Mouse (Mus musculus): ENCODE measurements around the gene Derl3. TPM values are rescaled to one million over a fixed set of nuclear protein-coding genes. Genes with fewer than 3 reads are reported as not detected.
"Not testable (repeated sequence)": the region's sequence is repeated elsewhere in the genome, so short reads cannot be mapped to it uniquely, and the experiment has no call there.

Derl3 gene
- polyA plus RNA-seq (2015; fragmentation: Nextera tagmentation; extraction: Ambion mirVana): 1.8 and 2.5 TPM in 2 replicates

GRCm38 (mm10) chr10:75893089-75893750 is at the start of gene Derl3:
Gene Derl3, plus strand, starts transcription at chr10:75893413.
- H3K9me3 ChIP-seq: no peaks in the 10 kb centered on the region
- H3K27ac ChIP-seq: peak within 1 kb of the TSS; percentile 21
- H3K4me2 ChIP-seq: peak within 1 kb of the TSS; percentile 92
- peak; percentile 97 for ATAC-seq (ENCODE audit: borderline replicate concordance, extremely low read depth, low FRiP score, low TSS enrichment)
- WGBS: 2% methylated on average over 51 of the region's 51 CpGs
- peaks cover 16% of the 10 kb centered on the region for H3K4me1 ChIP-seq
- H3K36me3 ChIP-seq: peaks cover 30% of the 10 kb centered on the region
- no peaks in the 10 kb centered on the region for H3K27me3 ChIP-seq
- H3K9ac ChIP-seq: peak within 1 kb of the TSS; percentile 44
- H3K4me3 ChIP-seq: peak within 1 kb of the TSS; percentile 44

GRCm38 (mm10) chr10:75843898-75844297 is 49.3 kb upstream of the Derl3 start:
- ATAC-seq (ENCODE audit: borderline replicate concordance, extremely low read depth, low FRiP score, low TSS enrichment); H3K36me3 ChIP-seq; H3K4me3 ChIP-seq; H3K9me3 ChIP-seq; H3K4me2 ChIP-seq; H3K27me3 ChIP-seq; H3K9ac ChIP-seq; H3K27ac ChIP-seq; H3K4me1 ChIP-seq: not testable (repeated sequence)
- 68% methylated on average over 6 of the region's 6 CpGs for WGBS

- H3K4me3 ChIP-seq: no peak overlapping the region
- no peak for ATAC-seq (ENCODE audit: borderline replicate concordance, extremely low read depth, low FRiP score, low TSS enrichment)
- H3K4me1 ChIP-seq: no peaks in the 10 kb centered on the region
- H3K9me3 ChIP-seq: no peaks in the 10 kb centered on the region
- no peaks in the 10 kb centered on the region for H3K27me3 ChIP-seq
- no peak overlapping the region for H3K4me2 ChIP-seq
- no peak overlapping the region for H3K27ac ChIP-seq
- no peak overlapping the region for H3K9ac ChIP-seq
- 69% methylated on average over 1 of the region's 1 CpGs for WGBS
- H3K36me3 ChIP-seq: no peaks in the 10 kb centered on the region
Measured at GRCm38 (mm10) chr10:75844800-75845199, 48.4 kb upstream of the Derl3 start.

GRCm38 (mm10) chr10:75845306-75845930 is 47.8 kb upstream of the Derl3 start:
- Histone ChIP-seq H3K36me3 (no peaks in the 10 kb centered on the region), H3K9me3 (no peaks in the 10 kb centered on the region), H3K27ac (no peak overlapping the region), H3K9ac (no peak overlapping the region), H3K4me3 (no peak overlapping the region), H3K4me2 (no peak overlapping the region), H3K4me1 (no peaks in the 10 kb centered on the region), H3K27me3 (no peaks in the 10 kb centered on the region)
- WGBS: 59% methylated on average over 6 of the region's 6 CpGs
- peak; percentile 67; the same call in 1 of the 2 replicates for ATAC-seq (ENCODE audit: borderline replicate concordance, extremely low read depth, low FRiP score, low TSS enrichment)

- H3K4me2 ChIP-seq: no peak overlapping the region
- 31% methylated on average over 3 of the region's 3 CpGs for WGBS
- H3K9ac ChIP-seq: no peak overlapping the region
- no peak overlapping the region for H3K4me3 ChIP-seq
- no peak for ATAC-seq (ENCODE audit: borderline replicate concordance, extremely low read depth, low FRiP score, low TSS enrichment)
- no peaks in the 10 kb centered on the region for H3K36me3 ChIP-seq
- no peaks in the 10 kb centered on the region for H3K4me1 ChIP-seq
- H3K9me3 ChIP-seq: no peaks in the 10 kb centered on the region
- H3K27me3 ChIP-seq: no peaks in the 10 kb centered on the region
- no peak overlapping the region for H3K27ac ChIP-seq
Measured at GRCm38 (mm10) chr10:75848382-75848781, 44.8 kb upstream of the Derl3 start.

- H3K9me3 ChIP-seq: no peaks in the 10 kb centered on the region
- no peaks in the 10 kb centered on the region for H3K4me1 ChIP-seq
- no peaks in the 10 kb centered on the region for H3K27me3 ChIP-seq
- WGBS: 11% methylated on average over 6 of the region's 6 CpGs
- H3K27ac ChIP-seq: no peak overlapping the region
- H3K9ac ChIP-seq: no peak overlapping the region
- no peaks in the 10 kb centered on the region for H3K36me3 ChIP-seq
- H3K4me3 ChIP-seq: no peak overlapping the region
- no peak overlapping the region for H3K4me2 ChIP-seq
- ATAC-seq (ENCODE audit: borderline replicate concordance, extremely low read depth, low FRiP score, low TSS enrichment): no peak
Measured at GRCm38 (mm10) chr10:75851076-75851475, 42.1 kb upstream of the Derl3 start.

GRCm38 (mm10) chr10:75851681-75852080 is 41.5 kb upstream of the Derl3 start:
- no peaks in the 10 kb centered on the region for H3K4me1 ChIP-seq
- H3K9ac ChIP-seq: no peak overlapping the region
- H3K27me3 ChIP-seq: no peaks in the 10 kb centered on the region
- no peak overlapping the region for H3K27ac ChIP-seq
- WGBS: 51% methylated on average over 3 of the region's 3 CpGs
- H3K36me3 ChIP-seq: 0 out of 2 replicates have a peak, but pooled peaks cover under 1% of the 10 kb centered on the region
- no peak overlapping the region for H3K4me2 ChIP-seq
- ATAC-seq (ENCODE audit: borderline replicate concordance, extremely low read depth, low FRiP score, low TSS enrichment): no peak
- H3K4me3 ChIP-seq: no peak overlapping the region
- H3K9me3 ChIP-seq: no peaks in the 10 kb centered on the region

GRCm38 (mm10) chr10:75852539-75853125 is 40.6 kb upstream of the Derl3 start:
- Histone ChIP-seq H3K4me2 (no peak overlapping the region), H3K27ac (no peak overlapping the region), H3K4me3 (no peak overlapping the region), H3K9me3 (no peaks in the 10 kb centered on the region), H3K36me3 (peaks cover 5% of the 10 kb centered on the region; the same call in 1 of the 2 replicates), H3K4me1 (no peaks in the 10 kb centered on the region), H3K27me3 (no peaks in the 10 kb centered on the region), H3K9ac (no peak overlapping the region)
- 89% methylated on average over 12 of the region's 12 CpGs for WGBS
- ATAC-seq (ENCODE audit: borderline replicate concordance, extremely low read depth, low FRiP score, low TSS enrichment): no peak

GRCm38 (mm10) chr10:75853452-75853851 is 39.8 kb upstream of the Derl3 start:
- Histone ChIP-seq H3K4me1 (peaks cover 4% of the 10 kb centered on the region), H3K36me3 (peaks cover 10% of the 10 kb centered on the region; the same call in 1 of the 2 replicates), H3K9ac (no peak overlapping the region), H3K4me2 (no peak overlapping the region), H3K4me3 (no peak overlapping the region), H3K27me3 (no peaks in the 10 kb centered on the region), H3K9me3 (no peaks in the 10 kb centered on the region), H3K27ac (no peak overlapping the region)
- 25% methylated on average over 10 of the region's 10 CpGs for WGBS
- ATAC-seq (ENCODE audit: borderline replicate concordance, extremely low read depth, low FRiP score, low TSS enrichment): peak; percentile 53; the same call in 1 of the 2 replicates

- Histone ChIP-seq H3K27ac (no peak overlapping the region), H3K4me2 (no peak overlapping the region), H3K9ac (no peak overlapping the region), H3K36me3 (peaks cover 10% of the 10 kb centered on the region; the same call in 1 of the 2 replicates), H3K4me1 (peaks cover 11% of the 10 kb centered on the region), H3K27me3 (no peaks in the 10 kb centered on the region), H3K9me3 (no peaks in the 10 kb centered on the region), H3K4me3 (no peak overlapping the region)
- WGBS: 34% methylated on average over 5 of the region's 5 CpGs
- no peak for ATAC-seq (ENCODE audit: borderline replicate concordance, extremely low read depth, low FRiP score, low TSS enrichment)
Measured at GRCm38 (mm10) chr10:75854096-75854495, 39.1 kb upstream of the Derl3 start.

- WGBS: 72% methylated on average over 6 of the region's 6 CpGs
- peaks cover 10% of the 10 kb centered on the region; the same call in 1 of the 2 replicates for H3K36me3 ChIP-seq
Measured at GRCm38 (mm10) chr10:75854791-75855190, 38.4 kb upstream of the Derl3 start.

GRCm38 (mm10) chr10:75855416-75855981 is 37.7 kb upstream of the Derl3 start:
- ATAC-seq (ENCODE audit: borderline replicate concordance, extremely low read depth, low FRiP score, low TSS enrichment): no peak
- WGBS: 82% methylated on average over 15 of the region's 15 CpGs
- H3K9me3 ChIP-seq: no peaks in the 10 kb centered on the region

More at GRCm38 (mm10) chr10:75854791-75855190, 38.4 kb upstream of the Derl3 start:
- Histone ChIP-seq H3K9me3 (no peaks in the 10 kb centered on the region), H3K27me3 (no peaks in the 10 kb centered on the region), H3K27ac (no peak overlapping the region), H3K4me1 (peaks cover 12% of the 10 kb centered on the region), H3K4me3 (no peak overlapping the region), H3K9ac (no peak overlapping the region), H3K4me2 (no peak overlapping the region)
- ATAC-seq (ENCODE audit: borderline replicate concordance, extremely low read depth, low FRiP score, low TSS enrichment): no peak

More at GRCm38 (mm10) chr10:75855416-75855981, 37.7 kb upstream of the Derl3 start:
- Histone ChIP-seq H3K27me3 (no peaks in the 10 kb centered on the region), H3K4me2 (no peak overlapping the region), H3K27ac (no peak overlapping the region), H3K36me3 (peaks cover 10% of the 10 kb centered on the region; the same call in 1 of the 2 replicates), H3K9ac (no peak overlapping the region), H3K4me1 (peaks cover 15% of the 10 kb centered on the region), H3K4me3 (no peak overlapping the region)

Measured in lung, embryonic 15.5 days (tissue).